In the genomic region with DNA sequence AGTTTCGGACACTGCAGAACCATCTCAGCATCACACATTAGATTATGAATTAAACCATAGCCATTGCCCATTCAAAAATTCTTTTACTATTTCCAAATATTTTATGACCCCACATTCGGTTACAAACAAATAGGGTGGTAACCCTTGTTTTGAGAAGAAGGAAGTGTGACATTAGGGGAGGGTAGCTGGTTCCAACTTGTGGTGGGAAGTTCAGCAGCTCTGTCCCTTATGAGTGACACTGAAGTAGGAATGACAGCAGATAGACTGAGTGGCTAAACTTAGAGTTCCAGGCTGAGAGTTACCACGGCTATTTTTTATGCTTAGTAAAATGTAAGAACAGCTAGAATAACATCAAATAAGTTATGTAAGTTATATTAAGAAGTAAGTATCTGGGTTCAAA, we compare ENCODE assay signal across 29 mouse cellular contexts.
"Had no signal": no experiment of that assay in that cellular context is flagged by ENCODE, and none has a peak within 500 bp of the region (broad histone marks: within the 10 kb centered on the region; RNA-seq: fewer than 3 reads in every experiment).

No protein-coding gene starts in this region.

- H3K4me1 ChIP-seq: embryonic facial prominence, embryonic 12.5 days; forebrain, embryonic 12.5 days; forebrain, embryonic 13.5 days; forebrain, embryonic 15.5 days had no signal

- H3K27ac ChIP-seq: embryonic facial prominence, embryonic 10.5 days; embryonic facial prominence, embryonic 12.5 days; embryonic facial prominence, embryonic 13.5 days; embryonic facial prominence, embryonic 15.5 days; forebrain, embryonic 10.5 days; forebrain, embryonic 12.5 days; forebrain, embryonic 13.5 days; forebrain, embryonic 15.5 days; gastrocnemius, adult 2 months; heart, adult 2 months had no signal

- H3K4me3 ChIP-seq: embryonic facial prominence, embryonic 10.5 days; embryonic facial prominence, embryonic 12.5 days; embryonic facial prominence, embryonic 13.5 days; embryonic facial prominence, embryonic 15.5 days; erythroblast, embryonic 14.5 days; forebrain, embryonic 10.5 days; forebrain, embryonic 12.5 days; forebrain, embryonic 13.5 days; forebrain, embryonic 15.5 days; gastrocnemius, adult 2 months; heart, adult 2 months had no signal

- DNase-seq: cerebellum, adult 2 months; cerebellum, adult 8-10 months; cerebellum, adult 9-10 months; cerebellum, adult 9-11 months; cerebellum, postnatal 10 days; cerebellum, postnatal 14 days; cerebellum, postnatal 25 days; cerebellum, postnatal 36 days; embryo, embryonic 11 days; forebrain, postnatal 0 days; gastrocnemius, adult 2 months; gastrocnemius, postnatal 10 days; gastrocnemius, postnatal 14 days; gastrocnemius, postnatal 25 days; gastrocnemius, postnatal 36 days; heart, adult 11 months; heart, adult 18-20 months; heart, adult 2 months had no signal

- H3K9me3 ChIP-seq: embryonic facial prominence, embryonic 10.5 days; embryonic facial prominence, embryonic 12.5 days; embryonic facial prominence, embryonic 13.5 days; embryonic facial prominence, embryonic 15.5 days; forebrain, embryonic 10.5 days; forebrain, embryonic 12.5 days; forebrain, embryonic 13.5 days; forebrain, embryonic 15.5 days had no signal

- H3K4me2 ChIP-seq: embryonic facial prominence, embryonic 12.5 days; embryonic facial prominence, embryonic 13.5 days; embryonic facial prominence, embryonic 15.5 days; forebrain, embryonic 12.5 days; forebrain, embryonic 13.5 days; forebrain, embryonic 15.5 days had no signal

- H3K36me3 ChIP-seq: embryonic facial prominence, embryonic 10.5 days; embryonic facial prominence, embryonic 12.5 days; embryonic facial prominence, embryonic 13.5 days; embryonic facial prominence, embryonic 15.5 days; forebrain, embryonic 10.5 days; forebrain, embryonic 12.5 days; forebrain, embryonic 15.5 days had no signal

- ATAC-seq: forebrain, embryonic 13.5 days; forebrain, embryonic 14.5 days; forebrain, embryonic 15.5 days; forebrain, embryonic 16.5 days; forebrain, postnatal 0 days had no signal

- H3K27me3 ChIP-seq: embryonic facial prominence, embryonic 12.5 days; embryonic facial prominence, embryonic 15.5 days; forebrain, embryonic 12.5 days; forebrain, embryonic 13.5 days; forebrain, embryonic 15.5 days had no signal

- H3K9ac ChIP-seq: embryonic facial prominence, embryonic 12.5 days; embryonic facial prominence, embryonic 13.5 days; embryonic facial prominence, embryonic 15.5 days; forebrain, embryonic 12.5 days; forebrain, embryonic 13.5 days; forebrain, embryonic 15.5 days; forebrain, postnatal 0 days had no signal
